Mouse (Mus musculus): ENCODE results near the gene Col23a1. TPM values are rescaled to one million over a fixed set of nuclear protein-coding genes. Genes with fewer than 3 reads are reported as not detected.

Gene Col23a1
- polyA plus RNA-seq, 1 experiment from 2014 or later: 5.4 TPM

DNA sequence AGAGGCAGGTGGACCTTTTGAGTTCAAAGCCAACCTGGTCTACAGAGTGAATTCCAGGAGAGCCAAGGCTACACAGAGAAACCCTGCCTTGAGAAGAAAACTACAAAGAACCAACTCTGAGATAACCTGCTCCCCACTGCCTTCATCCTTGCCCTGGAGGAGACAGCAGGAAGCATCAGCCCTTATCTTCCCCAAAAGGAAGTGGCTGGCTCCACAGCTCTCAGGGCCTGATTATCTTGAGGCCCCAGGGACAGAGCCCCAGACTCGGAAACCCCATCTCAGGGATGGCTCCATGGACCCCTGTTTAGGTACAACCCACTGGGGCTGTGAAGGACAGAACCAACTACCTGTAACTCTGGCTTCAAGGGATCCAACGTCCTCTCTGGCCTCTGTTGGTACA lies 254.7 kb downstream of the Col23a1 start:
- no peak overlapping the region for H3K27ac ChIP-seq (replicated peaks; ENCODE audit: low read depth, low read length)
- no peaks in the 10 kb centered on the region for H3K27me3 ChIP-seq (ENCODE audit: control insufficient read depth, insufficient read depth, low read length)
- no peaks in the 10 kb centered on the region for H3K36me3 ChIP-seq (ENCODE audit: control insufficient read depth, insufficient read depth, low read length)
- H3K9ac ChIP-seq (replicated peaks; ENCODE audit: low read length): no peak overlapping the region
- H3K4me3 ChIP-seq (replicated peaks; ENCODE audit: low read depth, low read length): no peak overlapping the region
- 59% methylated on average over 2 of the region's 2 CpGs for WGBS
- DNase-seq (no peak), ATAC-seq (ENCODE audit: low FRiP score, low TSS enrichment) (no peak)
- H3K9me3 ChIP-seq (ENCODE audit: control insufficient read depth, low read length): no peaks in the 10 kb centered on the region
- H3K4me2 ChIP-seq (ENCODE audit: low read length): no peak overlapping the region
- H3K4me1 ChIP-seq (ENCODE audit: control insufficient read depth, insufficient read depth, low read length): no peaks in the 10 kb centered on the region

DNA sequence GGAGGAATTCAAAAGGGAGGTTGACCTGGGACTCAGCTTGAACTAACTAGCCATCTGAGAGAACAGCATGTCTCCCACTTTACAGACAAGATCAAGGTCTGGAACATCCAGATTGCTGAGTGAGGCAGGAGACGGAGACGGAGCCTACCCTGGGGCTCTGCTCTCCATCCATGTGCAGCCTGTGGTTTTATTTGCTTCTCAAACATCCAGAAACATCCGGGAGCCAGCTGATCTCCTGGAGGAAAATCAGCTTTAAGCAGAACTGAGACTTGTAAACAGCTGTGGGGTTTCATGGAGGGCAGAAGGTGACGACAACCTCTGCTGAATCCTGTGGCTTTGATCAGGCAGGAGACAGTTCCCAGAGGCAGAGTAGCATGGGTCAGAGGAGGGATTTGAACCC lies 256.1 kb downstream of the Col23a1 start:
- ATAC-seq (ENCODE audit: low FRiP score, low TSS enrichment): no peak
- no peaks in the 10 kb centered on the region for H3K27me3 ChIP-seq (ENCODE audit: control insufficient read depth, insufficient read depth, low read length)
- H3K27ac ChIP-seq (replicated peaks; ENCODE audit: low read depth, low read length): no peak overlapping the region
- DNase-seq: no peak
- H3K9me3 ChIP-seq (ENCODE audit: control insufficient read depth, low read length): no peaks in the 10 kb centered on the region
- no peak overlapping the region for H3K9ac ChIP-seq (replicated peaks; ENCODE audit: low read length)
- WGBS: 73% methylated on average over 4 of the region's 4 CpGs
- H3K4me3 ChIP-seq (replicated peaks; ENCODE audit: low read depth, low read length): no peak overlapping the region
- H3K4me1 ChIP-seq (ENCODE audit: control insufficient read depth, insufficient read depth, low read length): no peaks in the 10 kb centered on the region
- no peak overlapping the region for H3K4me2 ChIP-seq (ENCODE audit: low read length)
- H3K36me3 ChIP-seq (ENCODE audit: control insufficient read depth, insufficient read depth, low read length): no peaks in the 10 kb centered on the region

DNA sequence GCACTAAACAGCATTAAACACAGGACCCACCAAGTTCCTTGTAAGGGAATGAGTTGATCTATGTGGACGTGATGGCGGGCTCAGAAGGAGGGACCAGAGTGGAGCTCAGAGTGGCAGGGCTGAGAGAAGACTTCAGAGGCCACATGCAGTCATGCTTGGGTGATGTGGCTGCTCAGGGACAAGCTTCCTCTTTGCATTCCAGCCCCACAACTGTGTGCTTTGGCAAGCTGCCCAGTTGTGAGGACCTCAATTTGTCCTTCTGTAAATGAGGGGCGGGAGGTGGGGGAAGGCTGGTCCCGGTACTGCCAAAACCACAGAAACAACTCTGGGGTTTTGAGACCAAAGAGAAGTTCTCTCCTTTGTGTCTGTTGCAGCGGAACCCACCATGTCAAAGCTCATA lies 261.5 kb downstream of the Col23a1 start:
- Histone ChIP-seq H3K9ac (replicated peaks; ENCODE audit: low read length) (no peak overlapping the region), H3K9me3 (ENCODE audit: control insufficient read depth, low read length) (no peaks in the 10 kb centered on the region), H3K4me2 (ENCODE audit: low read length) (no peak overlapping the region), H3K4me3 (replicated peaks; ENCODE audit: low read depth, low read length) (no peak overlapping the region), H3K27me3 (ENCODE audit: control insufficient read depth, insufficient read depth, low read length) (no peaks in the 10 kb centered on the region), H3K4me1 (ENCODE audit: control insufficient read depth, insufficient read depth, low read length) (no peaks in the 10 kb centered on the region), H3K36me3 (ENCODE audit: control insufficient read depth, insufficient read depth, low read length) (no peaks in the 10 kb centered on the region), H3K27ac (replicated peaks; ENCODE audit: low read depth, low read length) (no peak overlapping the region)
- 77% methylated on average over 5 of the region's 5 CpGs for WGBS
- DNase-seq: peak; percentile 33
- no peak for ATAC-seq (ENCODE audit: low FRiP score, low TSS enrichment)

DNA sequence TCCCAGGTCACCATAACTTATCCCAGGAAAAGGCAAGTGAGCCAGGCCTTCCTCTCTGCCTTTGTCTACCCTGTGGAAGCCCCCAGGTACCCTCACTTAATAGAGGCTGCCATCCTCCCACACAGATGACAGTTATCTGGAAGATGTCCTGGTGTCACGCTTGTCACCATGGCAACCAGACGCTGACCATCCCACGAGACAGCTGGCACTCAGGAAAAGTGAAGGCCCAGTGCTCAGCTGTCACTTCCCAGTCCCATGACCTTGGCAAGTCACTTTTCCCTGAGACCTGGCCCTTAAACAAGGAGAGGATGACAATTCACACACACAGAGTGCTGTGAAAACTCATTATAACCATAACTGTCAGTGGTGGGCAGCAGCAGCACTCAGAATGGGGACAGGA lies 262.4 kb downstream of the Col23a1 start:
- Histone ChIP-seq H3K4me2 (ENCODE audit: low read length) (no peak overlapping the region), H3K27ac (replicated peaks; ENCODE audit: low read depth, low read length) (no peak overlapping the region), H3K9me3 (ENCODE audit: control insufficient read depth, low read length) (no peaks in the 10 kb centered on the region), H3K9ac (replicated peaks; ENCODE audit: low read length) (no peak overlapping the region), H3K27me3 (ENCODE audit: control insufficient read depth, insufficient read depth, low read length) (no peaks in the 10 kb centered on the region), H3K36me3 (ENCODE audit: control insufficient read depth, insufficient read depth, low read length) (no peaks in the 10 kb centered on the region), H3K4me1 (ENCODE audit: control insufficient read depth, insufficient read depth, low read length) (no peaks in the 10 kb centered on the region), H3K4me3 (replicated peaks; ENCODE audit: low read depth, low read length) (no peak overlapping the region)
- ATAC-seq (ENCODE audit: low FRiP score, low TSS enrichment) (no peak), DNase-seq (no peak)
- 43% methylated on average over 3 of the region's 3 CpGs for WGBS

DNA sequence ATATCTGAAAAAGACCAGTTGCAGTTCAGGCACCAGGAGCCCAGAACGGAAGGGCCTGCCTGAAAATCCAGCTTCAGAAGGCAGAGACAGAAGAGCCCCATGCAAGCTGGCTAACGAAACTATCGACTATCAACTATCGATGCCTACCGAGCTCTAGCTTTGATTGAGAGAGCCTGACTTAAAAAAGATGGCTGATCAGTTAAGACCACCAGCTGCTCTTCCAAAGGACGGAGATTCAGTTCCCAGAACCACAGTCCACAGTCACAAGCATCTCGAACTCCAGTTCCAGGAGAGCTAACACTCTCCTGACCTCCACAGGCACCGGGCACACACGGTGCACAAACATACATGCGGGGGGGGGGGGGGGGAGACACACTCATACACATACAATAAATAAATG lies 264.9 kb downstream of the Col23a1 start:
- Histone ChIP-seq H3K27me3 (ENCODE audit: control insufficient read depth, insufficient read depth, low read length) (no peaks in the 10 kb centered on the region), H3K4me1 (ENCODE audit: control insufficient read depth, insufficient read depth, low read length) (no peaks in the 10 kb centered on the region), H3K4me3 (replicated peaks; ENCODE audit: low read depth, low read length) (no peak overlapping the region), H3K9ac (replicated peaks; ENCODE audit: low read length) (no peak overlapping the region), H3K4me2 (ENCODE audit: low read length) (no peak overlapping the region), H3K36me3 (ENCODE audit: control insufficient read depth, insufficient read depth, low read length) (no peaks in the 10 kb centered on the region), H3K9me3 (ENCODE audit: control insufficient read depth, low read length) (no peaks in the 10 kb centered on the region), H3K27ac (replicated peaks; ENCODE audit: low read depth, low read length) (no peak overlapping the region)
- whole genome bisulfite sequencing: 78% methylated on average over 9 of the region's 10 CpGs
- peak; percentile 43 for DNase-seq
- no peak for ATAC-seq (ENCODE audit: low FRiP score, low TSS enrichment)

DNA sequence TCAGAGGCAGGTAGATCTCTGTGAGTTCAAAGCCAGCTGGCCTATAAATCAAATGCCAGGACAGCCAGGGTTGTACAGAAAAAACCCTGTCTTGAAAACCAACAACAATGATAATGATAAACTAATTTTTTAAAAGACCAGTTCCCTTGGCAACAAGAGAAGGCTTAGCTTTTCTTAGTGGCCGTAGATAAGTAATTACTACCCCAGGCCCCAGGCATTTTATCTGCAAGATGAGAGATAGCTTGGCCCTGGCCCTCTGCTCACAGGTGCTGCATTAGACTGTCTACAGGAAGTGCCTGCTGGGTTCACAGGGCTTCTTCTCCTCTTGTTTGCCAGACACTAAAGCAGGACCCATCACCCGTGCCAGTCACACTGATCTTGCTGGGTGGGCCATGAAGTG lies 265.3 kb downstream of the Col23a1 start:
- 79% methylated on average over 2 of the region's 2 CpGs for WGBS
- no peaks in the 10 kb centered on the region for H3K27me3 ChIP-seq (ENCODE audit: control insufficient read depth, insufficient read depth, low read length)
- no peak overlapping the region for H3K4me2 ChIP-seq (ENCODE audit: low read length)
- no peak for ATAC-seq (ENCODE audit: low FRiP score, low TSS enrichment)
- DNase-seq: no peak
- H3K9me3 ChIP-seq (ENCODE audit: control insufficient read depth, low read length): no peaks in the 10 kb centered on the region
- H3K4me3 ChIP-seq (replicated peaks; ENCODE audit: low read depth, low read length): no peak overlapping the region
- no peak overlapping the region for H3K9ac ChIP-seq (replicated peaks; ENCODE audit: low read length)
- no peaks in the 10 kb centered on the region for H3K36me3 ChIP-seq (ENCODE audit: control insufficient read depth, insufficient read depth, low read length)
- no peak overlapping the region for H3K27ac ChIP-seq (replicated peaks; ENCODE audit: low read depth, low read length)
- no peaks in the 10 kb centered on the region for H3K4me1 ChIP-seq (ENCODE audit: control insufficient read depth, insufficient read depth, low read length)

DNA sequence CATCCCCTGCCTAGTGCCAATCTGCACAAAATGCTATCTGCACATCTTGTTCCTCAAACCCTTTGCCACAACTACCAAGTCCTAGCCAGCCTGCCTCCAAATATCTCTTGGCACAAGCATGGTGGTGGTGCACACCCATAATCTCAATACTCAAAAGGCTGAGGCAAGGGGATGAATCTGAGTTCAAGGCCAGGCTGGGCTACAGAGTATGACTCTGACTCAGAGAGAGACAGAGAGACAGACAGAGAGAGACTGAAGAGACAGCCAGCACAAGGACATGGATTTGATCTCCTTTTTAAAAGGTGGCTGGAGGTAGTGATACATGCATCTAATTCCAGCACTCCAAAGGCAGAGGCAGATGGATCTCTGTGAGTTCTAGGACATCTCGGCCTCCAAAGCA lies 273.6 kb downstream of the Col23a1 start:
- H3K36me3 ChIP-seq (ENCODE audit: control insufficient read depth, insufficient read depth, low read length): no peaks in the 10 kb centered on the region
- WGBS: 76% methylated on average over 1 of the region's 1 CpGs
- no peaks in the 10 kb centered on the region for H3K27me3 ChIP-seq (ENCODE audit: control insufficient read depth, insufficient read depth, low read length)
- no peak overlapping the region for H3K27ac ChIP-seq (replicated peaks; ENCODE audit: low read depth, low read length)
- H3K9me3 ChIP-seq (ENCODE audit: control insufficient read depth, low read length): no peaks in the 10 kb centered on the region
- H3K9ac ChIP-seq (replicated peaks; ENCODE audit: low read length): no peak overlapping the region
- no peaks in the 10 kb centered on the region for H3K4me1 ChIP-seq (ENCODE audit: control insufficient read depth, insufficient read depth, low read length)
- DNase-seq: no peak
- H3K4me2 ChIP-seq (ENCODE audit: low read length): no peak overlapping the region
- no peak overlapping the region for H3K4me3 ChIP-seq (replicated peaks; ENCODE audit: low read depth, low read length)
- ATAC-seq (ENCODE audit: low FRiP score, low TSS enrichment): no peak

DNA sequence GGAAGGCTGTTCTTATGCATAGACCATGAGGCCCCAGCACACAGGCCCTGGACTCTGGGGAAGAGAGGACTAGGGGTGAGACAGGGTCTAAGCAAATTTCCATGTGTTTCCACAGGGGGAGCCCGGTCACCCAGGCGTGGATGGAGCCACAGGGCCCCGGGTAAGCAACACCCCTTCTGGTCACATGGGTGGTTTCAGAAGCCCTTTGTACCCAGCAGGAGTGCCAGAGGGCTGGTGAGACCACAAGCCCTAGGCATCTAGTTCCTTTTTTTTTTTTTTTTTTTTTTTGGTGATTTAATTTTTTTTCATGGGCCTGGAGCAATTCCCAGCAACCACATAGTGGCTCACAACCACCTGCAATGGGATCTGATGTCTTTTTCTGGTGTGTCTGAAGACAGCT lies 275.3 kb downstream of the Col23a1 start:
- Histone ChIP-seq H3K27ac (replicated peaks; ENCODE audit: low read depth, low read length) (no peak overlapping the region), H3K27me3 (ENCODE audit: control insufficient read depth, insufficient read depth, low read length) (no peaks in the 10 kb centered on the region), H3K9me3 (ENCODE audit: control insufficient read depth, low read length) (no peaks in the 10 kb centered on the region), H3K9ac (replicated peaks; ENCODE audit: low read length) (no peak overlapping the region), H3K4me2 (ENCODE audit: low read length) (no peak overlapping the region), H3K4me1 (ENCODE audit: control insufficient read depth, insufficient read depth, low read length) (no peaks in the 10 kb centered on the region), H3K4me3 (replicated peaks; ENCODE audit: low read depth, low read length) (no peak overlapping the region), H3K36me3 (ENCODE audit: control insufficient read depth, insufficient read depth, low read length) (no peaks in the 10 kb centered on the region)
- ATAC-seq (ENCODE audit: low FRiP score, low TSS enrichment) (no peak), DNase-seq (no peak)
- 25% methylated on average over 3 of the region's 3 CpGs for WGBS

DNA sequence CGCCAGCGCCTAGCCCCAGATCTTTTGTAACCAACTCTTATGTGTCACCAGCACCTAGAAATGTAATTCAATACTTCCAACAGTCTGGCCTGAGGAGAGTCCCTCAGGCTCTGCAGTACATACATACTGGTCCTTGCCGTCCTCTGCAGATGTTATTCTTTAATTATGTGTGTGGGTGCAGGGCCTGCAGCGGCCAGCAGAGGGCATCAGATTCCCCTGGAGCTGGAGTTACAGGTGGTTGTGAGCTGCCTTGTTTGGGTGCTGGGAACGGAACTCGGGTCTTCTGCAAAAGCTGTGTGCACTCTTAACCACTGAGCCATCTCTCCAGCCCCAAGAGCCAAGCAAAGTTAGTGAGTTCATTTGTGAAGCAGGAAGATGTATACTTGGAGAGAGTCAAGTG lies 276.2 kb downstream of the Col23a1 start:
- H3K9me3 ChIP-seq (ENCODE audit: control insufficient read depth, low read length): no peaks in the 10 kb centered on the region
- H3K4me2 ChIP-seq (ENCODE audit: low read length): no peak overlapping the region
- H3K4me1 ChIP-seq (ENCODE audit: control insufficient read depth, insufficient read depth, low read length): no peaks in the 10 kb centered on the region
- DNase-seq (no peak), ATAC-seq (ENCODE audit: low FRiP score, low TSS enrichment) (no peak)
- no peaks in the 10 kb centered on the region for H3K27me3 ChIP-seq (ENCODE audit: control insufficient read depth, insufficient read depth, low read length)
- no peak overlapping the region for H3K27ac ChIP-seq (replicated peaks; ENCODE audit: low read depth, low read length)
- H3K9ac ChIP-seq (replicated peaks; ENCODE audit: low read length): no peak overlapping the region
- WGBS: 92% methylated on average over 6 of the region's 6 CpGs
- no peaks in the 10 kb centered on the region for H3K36me3 ChIP-seq (ENCODE audit: control insufficient read depth, insufficient read depth, low read length)
- H3K4me3 ChIP-seq (replicated peaks; ENCODE audit: low read depth, low read length): no peak overlapping the region

All from midbrain, embryonic 14.5 days (tissue).